Mouse (Mus musculus) ES-E14 (cell line): ENCODE results near the gene Prmt1. TPM values are rescaled to one million over a fixed set of nuclear protein-coding genes. Genes with fewer than 3 reads are reported as not detected.

Source experiments
- DNase-seq: peaks from one replicate; pipeline ENCODE4 v3.0.0-alpha.2; 2013; ENCODE audit warnings: low read depth, low spot score
- H3K27ac ChIP-seq: 2 replicates; pipeline ENCODE4 v1.5.1; 2012; ENCODE audit warnings: low read depth, mild to moderate bottlenecking, low read length, moderate library complexity, mixed read lengths; ENCODE audit not compliant: poor library complexity, insufficient read depth, severe bottlenecking
- H3K36me3 ChIP-seq: 2 replicates; pipeline ENCODE4 v1.6.1; 2012; ENCODE audit warnings: mild to moderate bottlenecking, low read length, moderate library complexity, mixed read lengths; ENCODE audit not compliant: control insufficient read depth, poor library complexity, insufficient read depth, severe bottlenecking
- H3K4me1 ChIP-seq, 2 experiments: fragments of 150-350 bp in 1 of 2; sonication (generic) in 1 of 2; 2 replicates each; pipeline ENCODE4 v1.6.1; 2012; ENCODE audit warnings: low read length in 2 of 2, mild to moderate bottlenecking in 1 of 2, mixed read lengths in 1 of 2; ENCODE audit not compliant: control insufficient read depth in 2 of 2, insufficient read depth in 2 of 2, poor library complexity in 1 of 2
- H3K4me3 ChIP-seq, 2 experiments: fragments of 150-350 bp in 1 of 2; sonication (generic) in 1 of 2; 2 replicates each; pipeline ENCODE4 v1.5.1; 2012; ENCODE audit warnings: low read length in 2 of 2, low read depth in 1 of 2, mild to moderate bottlenecking in 1 of 2, mixed read lengths in 1 of 2; ENCODE audit not compliant: insufficient read depth in 1 of 2, poor library complexity in 1 of 2, severe bottlenecking in 1 of 2
- H3K9ac ChIP-seq: 2 replicates; pipeline ENCODE4 v1.6.1; 2012; ENCODE audit warnings: low read depth, mild to moderate bottlenecking, low read length, mixed read lengths; ENCODE audit not compliant: poor library complexity, insufficient read depth, severe bottlenecking
- H3K9me3 ChIP-seq: fragments of 150-350 bp; sonication (generic); 2 replicates; pipeline ENCODE4 v1.6.1; 2012; ENCODE audit warnings: low read depth, mild to moderate bottlenecking, low read length; ENCODE audit not compliant: control insufficient read depth, insufficient read depth
- CHD2 ChIP-seq: IDR thresholded peaks from 2 replicates; pipeline ENCODE4 v1.6.1; 2014; ENCODE audit warnings: mild to moderate bottlenecking, low read depth, low read length, inconsistent platforms
- HCFC1 ChIP-seq: IDR thresholded peaks from 2 replicates; pipeline ENCODE4 v1.6.1; 2012; ENCODE audit warnings: low read length, inconsistent platforms, borderline replicate concordance; ENCODE audit not compliant: insufficient read depth
- MAFK ChIP-seq: IDR thresholded peaks from 2 replicates; pipeline ENCODE4 v1.6.1; 2014; ENCODE audit warnings: mild to moderate bottlenecking, low read depth, low read length, inconsistent platforms; ENCODE audit not compliant: insufficient read depth
- ZC3H11A ChIP-seq: IDR thresholded peaks from 2 replicates; pipeline ENCODE4 v1.6.1; 2012; ENCODE audit warnings: low read depth, mild to moderate bottlenecking, inconsistent platforms, low read length, borderline replicate concordance
- ZNF384 ChIP-seq: IDR thresholded peaks from 2 replicates; pipeline ENCODE4 v1.6.1; 2012; ENCODE audit warnings: low read depth, low read length, inconsistent platforms
- in situ Hi-C, 2 experiments: fragments of 600-800 bp; cut with MboI; formaldehyde crosslinking; loops; one replicate each; pipeline ENCODE4 v1.15.1; 2025; ENCODE audit warnings: low sequenced_read_pairs in 2 of 2, inconsistent platforms in 1 of 2; ENCODE audit not compliant: unreplicated experiment in 2 of 2
- total RNA-seq: library from RNA; depleted of rRNA; stranded (reverse); fragments of 300-350 nt; gene quantifications from 2 replicates; pipeline ENCODE4 v1.2.3, GENCODE M21; 2012

Prmt1 gene
- total RNA-seq, 1 experiment = 413 TPM

GRCm38 (mm10) chr7:45029995-45030394 is 43.6 kb upstream of the Prmt1 start:
- Histone ChIP-seq H3K27ac (no peak overlapping the region), H3K4me1 (peaks cover 0 to 7% of the 10 kb centered on the region in 2 experiments; a peak in 1 of 4 replicates), H3K9ac (no peak overlapping the region), H3K36me3 (peaks cover 63% of the 10 kb centered on the region), H3K4me3 (no peak overlapping the region), H3K9me3 (no peaks in the 10 kb centered on the region)
- TF ChIP-seq MAFK = no peak
- DNase-seq = no peak
- in situ Hi-C loops = no loop called here

GRCm38 (mm10) chr7:45028351-45028750 is 42.0 kb upstream of the Prmt1 start:
- no peaks in the 10 kb centered on the region for H3K9me3 ChIP-seq
- H3K4me1 ChIP-seq = peaks cover 0 to 11% of the 10 kb centered on the region in 2 experiments; a peak in 1 of 4 replicates
- in situ Hi-C loops = no loop called here
- no peak for DNase-seq
- no peak overlapping the region for H3K9ac ChIP-seq
- H3K27ac ChIP-seq = no peak overlapping the region
- H3K36me3 ChIP-seq = peaks cover 48% of the 10 kb centered on the region
- no peak for TF ChIP-seq CHD2
- no peak for TF ChIP-seq ZNF384
- TF ChIP-seq MAFK = no peak
- no peak for TF ChIP-seq HCFC1
- TF ChIP-seq ZC3H11A = no peak
- no peak overlapping the region for H3K4me3 ChIP-seq

- TF ChIP-seq HCFC1 = no peak
- TF ChIP-seq CHD2 = no peak
- TF ChIP-seq ZNF384 = no peak
- TF ChIP-seq MAFK = no peak
- TF ChIP-seq ZC3H11A = no peak
- Histone ChIP-seq H3K36me3 (peaks cover 44% of the 10 kb centered on the region), H3K4me3 (no peak overlapping the region), H3K4me1 (peaks cover 0 to 11% of the 10 kb centered on the region in 2 experiments; a peak in 1 of 4 replicates), H3K9me3 (no peaks in the 10 kb centered on the region), H3K9ac (no peak overlapping the region), H3K27ac (peak overlapping the region; percentile 25; the same call in 1 of the 2 replicates)
- in situ Hi-C loops = no loop called here
- DNase-seq = no peak
Observed at GRCm38 (mm10) chr7:45027761-45028160, 41.4 kb upstream of the Prmt1 start.

GRCm38 (mm10) chr7:45026256-45026655 is 39.9 kb upstream of the Prmt1 start:
- Histone ChIP-seq H3K9me3 (no peaks in the 10 kb centered on the region), H3K9ac (no peak overlapping the region), H3K36me3 (peaks cover 35% of the 10 kb centered on the region), H3K4me3 (no peak overlapping the region), H3K4me1 (peaks cover 0 to 11% of the 10 kb centered on the region in 2 experiments; a peak in 1 of 4 replicates), H3K27ac (no peak overlapping the region)
- DNase-seq = no peak
- in situ Hi-C loops = no loop called here
- TF ChIP-seq MAFK = no peak
- TF ChIP-seq CHD2 = no peak
- TF ChIP-seq ZC3H11A = no peak
- TF ChIP-seq HCFC1 = no peak
- no peak for TF ChIP-seq ZNF384

GRCm38 (mm10) chr7:45025601-45026220 is 39.3 kb upstream of the Prmt1 start:
- Histone ChIP-seq H3K36me3 (peaks cover 30% of the 10 kb centered on the region), H3K4me1 (peaks cover 0 to 11% of the 10 kb centered on the region in 2 experiments; a peak in 1 of 4 replicates), H3K9ac (no peak overlapping the region), H3K4me3 (no peak overlapping the region), H3K9me3 (no peaks in the 10 kb centered on the region), H3K27ac (no peak overlapping the region)
- TF ChIP-seq ZNF384 = no peak
- TF ChIP-seq CHD2 = no peak
- TF ChIP-seq MAFK = no peak
- no peak for TF ChIP-seq HCFC1
- TF ChIP-seq ZC3H11A = no peak
- in situ Hi-C loops = no loop called here
- DNase-seq = no peak
